ENCODE assay signal across 16 mouse cellular contexts in genomic region chr3:55098014-55098413, GRCm38 (mm10). TPM values are rescaled to one million over a fixed set of nuclear protein-coding genes. Genes with fewer than 3 reads are reported as not detected.
DNase-seq lines count a peak whose midpoint lies in the region; ATAC-seq and TF ChIP-seq lines count a peak whose summit lies in the region.
"Had no signal": no experiment of that assay in that cellular context is flagged by ENCODE, and none has a peak within 500 bp of the region (broad histone marks: within the 10 kb centered on the region; RNA-seq: fewer than 3 reads in every experiment).

No protein-coding gene starts in this region.

- no peak for DNase-seq in forebrain, embryonic 10.5 days (ENCODE audit: extremely low spot score, low spot score)
- DNase-seq in forebrain, postnatal 0 days: no peak
- DNase-seq in embryo, embryonic 10.5 days (ENCODE audit: low spot score): peak; percentile 48
- no peak for DNase-seq in urinary bladder, postnatal 10 days (ENCODE audit: low spot score)
- no peak for DNase-seq in kidney, adult 18-20 months
- no peak for DNase-seq in thymus, adult 18-20 months
- DNase-seq: adrenal gland, adult 8-10 months; heart, adult 18-20 months; heart, postnatal 36 days; layer of hippocampus, postnatal 36 days; liver had no signal

- TF ChIP-seq CTCF in forebrain, postnatal 0 days (IDR thresholded peaks at IDR 0.05; ENCODE audit: low read depth): no peak

- H3K36me3 ChIP-seq in forebrain, embryonic 10.5 days (replicated peaks): no peaks in the 10 kb centered on the region
- H3K36me3 ChIP-seq in forebrain, postnatal 0 days (ENCODE audit: insufficient read depth): no peaks in the 10 kb centered on the region
- no peaks in the 10 kb centered on the region for H3K36me3 ChIP-seq in hindbrain, embryonic 15.5 days
- H3K36me3 ChIP-seq in myocyte (ENCODE audit: control insufficient read depth, insufficient read depth): no peaks in the 10 kb centered on the region

- 32% methylated on average over 2 of the region's 2 CpGs for WGBS in forebrain, embryonic 10.5 days
- 23% methylated on average over 2 of the region's 2 CpGs for WGBS in forebrain, postnatal 0 days
- 11% methylated on average over 2 of the region's 2 CpGs for WGBS in hindbrain, embryonic 15.5 days

- H3K4me2 ChIP-seq in forebrain, postnatal 0 days (ENCODE audit: low read depth): no peak overlapping the region
- no peak overlapping the region for H3K4me2 ChIP-seq in hindbrain, embryonic 15.5 days
- H3K4me2 ChIP-seq in myocyte (ENCODE audit: low read depth): peak overlapping the region; percentile 70

- no peaks in the 10 kb centered on the region for H3K79me2 ChIP-seq in myocyte (ENCODE audit: control insufficient read depth, insufficient read depth)

- H3K4me1 ChIP-seq in forebrain, embryonic 10.5 days: peaks cover 29% of the 10 kb centered on the region
- no peaks in the 10 kb centered on the region for H3K4me1 ChIP-seq in forebrain, postnatal 0 days (ENCODE audit: insufficient read depth)
- peaks cover 16% of the 10 kb centered on the region for H3K4me1 ChIP-seq in hindbrain, embryonic 15.5 days (replicated peaks)

- H3K9ac ChIP-seq in forebrain, postnatal 0 days: no peak overlapping the region
- H3K9ac ChIP-seq in hindbrain, embryonic 15.5 days: no peak overlapping the region

- no peak overlapping the region for H3K4me3 ChIP-seq in forebrain, embryonic 10.5 days
- H3K4me3 ChIP-seq in forebrain, postnatal 0 days (ENCODE audit: low read depth, low read length): no peak overlapping the region
- no peak overlapping the region for H3K4me3 ChIP-seq in hindbrain, embryonic 15.5 days
- no peak overlapping the region for H3K4me3 ChIP-seq in myocyte

- H3ac ChIP-seq in myocyte (ENCODE audit: control insufficient read depth, insufficient read length): no peak overlapping the region

- H3K9me3 ChIP-seq in forebrain, embryonic 10.5 days: no peaks in the 10 kb centered on the region
- no peaks in the 10 kb centered on the region for H3K9me3 ChIP-seq in forebrain, postnatal 0 days (ENCODE audit: low read length)
- H3K9me3 ChIP-seq in hindbrain, embryonic 15.5 days: no peaks in the 10 kb centered on the region

- H3K27me3 ChIP-seq in forebrain, embryonic 10.5 days (ENCODE audit: poor library complexity, severe bottlenecking): no peaks in the 10 kb centered on the region
- H3K27me3 ChIP-seq in forebrain, postnatal 0 days (ENCODE audit: insufficient read depth, low read length): no peaks in the 10 kb centered on the region
- no peaks in the 10 kb centered on the region for H3K27me3 ChIP-seq in hindbrain, embryonic 15.5 days
- no peaks in the 10 kb centered on the region for H3K27me3 ChIP-seq in myocyte (ENCODE audit: control insufficient read depth, insufficient read depth, insufficient read length)

- H3K27ac ChIP-seq in forebrain, embryonic 10.5 days: peak overlapping the region; percentile 53; the same call in 1 of the 2 replicates
- no peak overlapping the region for H3K27ac ChIP-seq in forebrain, postnatal 0 days (ENCODE audit: low read depth, low read length)
- H3K27ac ChIP-seq in hindbrain, embryonic 15.5 days (replicated peaks): no peak overlapping the region

- no peak; the same call in 1 of the 2 replicates for ATAC-seq in forebrain, postnatal 0 days
- peak; percentile 80; the same call in 1 of the 2 replicates for ATAC-seq in hindbrain, embryonic 15.5 days (ENCODE audit: low FRiP score, low read depth)

- TF ChIP-seq POLR2A in myocyte (IDR thresholded peaks at IDR 0.05; ENCODE audit: insufficient read length, low read depth): peak; percentile 47

TF ChIP-seq in myocyte, 11 proteins besides CTCF, POLR2A, EP300 and RAD21:
- TF ChIP-seq MYOD1 (IDR thresholded peaks at IDR 0.05; ENCODE audit: control insufficient read depth in 1 of 3, insufficient read length in 2 of 3, low read depth in 2 of 3) (peak; percentile 83 to 94 (median 85)), TCF12 (IDR thresholded peaks at IDR 0.05; ENCODE audit: insufficient read depth, poor library complexity, severe bottlenecking) (peak; percentile 9), POLR2AphosphoS2 (IDR thresholded peaks at IDR 0.05; ENCODE audit: insufficient read length, low read depth) (peak; percentile 34), MYOG (IDR thresholded peaks at IDR 0.05; ENCODE audit: control insufficient read depth in 1 of 3, insufficient read depth in 1 of 3, insufficient read length in 2 of 3, low read depth in 2 of 3) (peak in 1 of 3 experiments; percentile 60), REST (IDR thresholded peaks at IDR 0.05; ENCODE audit: insufficient read depth, insufficient read length) (no peak), MAX (IDR thresholded peaks at IDR 0.05; ENCODE audit: low read depth) (no peak), TCF3 (IDR thresholded peaks at IDR 0.05; ENCODE audit: insufficient read length, low read depth) (no peak), USF1 (IDR thresholded peaks at IDR 0.05; ENCODE audit: low read depth) (no peak), SRF (IDR thresholded peaks at IDR 0.05; ENCODE audit: control insufficient read depth, insufficient read length, low read depth) (no peak), E2F4 (IDR thresholded peaks at IDR 0.05; ENCODE audit: insufficient read depth) (no peak), CEBPB (IDR thresholded peaks at IDR 0.05; ENCODE audit: insufficient read depth, poor library complexity, severe bottlenecking) (no peak)

RNA-seq across cellular contexts. Expression of gene Spg20, which starts 13.9 kb away (rescaled TPM):
- 56.6 and 58.5 TPM in 2 replicates for polyA plus RNA-seq in forebrain, embryonic 10.5 days (2016; fragmentation: Nextera tagmentation; extraction: Ambion mirVana)
- 14.1 and 14.7 TPM in 2 replicates for total RNA-seq in forebrain, postnatal 0 days (2014; rRNA removed)
- 6.5 and 9.2 TPM in 2 replicates for polyA plus RNA-seq in forebrain, postnatal 0 days (2015; fragmentation: Nextera tagmentation; extraction: Ambion mirVana)
- polyA plus RNA-seq in hindbrain, embryonic 15.5 days (2015; fragmentation: Nextera tagmentation; extraction: Ambion mirVana): 14.1 and 16.1 TPM in 2 replicates
- polyA plus RNA-seq in myocyte (2012; fragmentation: generic; extraction: Trizol): 49.3 TPM

RNA-seq across cellular contexts. Expression of gene Ccdc169, which starts 39.1 kb away (rescaled TPM):
- 0.06 TPM in 1 of 2 replicates, not detected in the other for polyA plus RNA-seq in forebrain, embryonic 10.5 days (2016; fragmentation: Nextera tagmentation; extraction: Ambion mirVana)
- total RNA-seq in forebrain, postnatal 0 days (2014; rRNA removed): 0.08 TPM in 1 of 2 replicates, not detected in the other
- polyA plus RNA-seq in forebrain, postnatal 0 days (2015; fragmentation: Nextera tagmentation; extraction: Ambion mirVana): 0.06 TPM in 1 of 2 replicates, not detected in the other
- polyA plus RNA-seq in hindbrain, embryonic 15.5 days (2015; fragmentation: Nextera tagmentation; extraction: Ambion mirVana): 0.13 TPM in 1 of 2 replicates, not detected in the other
- 0.12 TPM for polyA plus RNA-seq in myocyte (2012; fragmentation: generic; extraction: Trizol)
- total RNA-seq: adrenal gland, adult 8-10 months; heart, postnatal 36 days; megakaryocyte-erythroid progenitor cell, adult 5-6 weeks had no signal
- polyA plus RNA-seq: kidney, embryonic 16.5 days; spleen, adult 2 months had no signal

RNA-seq across cellular contexts. Expression of gene Ccna1, which starts 42.7 kb away (rescaled TPM):
- polyA plus RNA-seq in forebrain, embryonic 10.5 days (2016; fragmentation: Nextera tagmentation; extraction: Ambion mirVana): 2.0 and 3.1 TPM in 2 replicates
- total RNA-seq in forebrain, postnatal 0 days (2014; rRNA removed): 2.2 and 3.1 TPM in 2 replicates
- polyA plus RNA-seq in forebrain, postnatal 0 days (2015; fragmentation: Nextera tagmentation; extraction: Ambion mirVana): 4.3 and 5.6 TPM in 2 replicates
- 1.4 and 2.1 TPM in 2 replicates for polyA plus RNA-seq in hindbrain, embryonic 15.5 days (2015; fragmentation: Nextera tagmentation; extraction: Ambion mirVana)
- not detected for polyA plus RNA-seq in myocyte (2012; fragmentation: generic; extraction: Trizol)
- total RNA-seq: adrenal gland, adult 8-10 months; heart, adult 18-20 months; heart, postnatal 36 days; megakaryocyte-erythroid progenitor cell, adult 5-6 weeks had no signal
- polyA plus RNA-seq: spleen, adult 2 months had no signal
